In the genomic region with DNA sequence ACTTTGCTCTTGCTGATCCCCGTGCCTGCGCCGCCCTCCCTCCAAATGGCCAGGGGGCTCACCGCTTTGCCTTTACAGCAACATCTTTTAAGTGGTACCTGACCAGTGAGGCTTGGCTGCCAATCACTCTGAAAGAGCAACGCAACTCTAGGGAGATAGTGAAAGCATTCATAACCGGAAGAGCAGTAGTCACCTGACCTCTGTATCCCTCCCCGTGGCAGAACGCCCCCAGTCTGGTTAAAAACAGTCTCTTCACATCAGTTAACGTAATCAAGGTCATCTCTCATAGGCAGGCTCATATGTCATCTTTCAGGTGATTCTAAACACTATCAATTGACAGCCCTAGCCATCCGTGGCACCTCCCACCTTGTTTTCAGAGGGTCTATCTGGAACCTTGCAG, we compare ENCODE assay signal across 20 mouse cellular contexts. TPM values are rescaled to one million over a fixed set of nuclear protein-coding genes. Genes with fewer than 3 reads are reported as not detected.
A peak's percentile ranks its signal among the peaks of the same experiment; 100 is the strongest.
DNase-seq lines count a peak whose midpoint lies in the region; ATAC-seq and TF ChIP-seq lines count a peak whose summit lies in the region.
"Had no signal": no experiment of that assay in that cellular context is flagged by ENCODE, and none has a peak within 500 bp of the region (broad histone marks: within the 10 kb centered on the region; RNA-seq: fewer than 3 reads in every experiment).

No protein-coding gene starts in this region.

- no peaks in the 10 kb centered on the region for H3K9me3 ChIP-seq in heart, embryonic 12.5 days (replicated peaks)
- no peaks in the 10 kb centered on the region for H3K9me3 ChIP-seq in lung, postnatal 0 days (ENCODE audit: low read length)
- no peaks in the 10 kb centered on the region for H3K9me3 ChIP-seq in liver, embryonic 11.5 days (ENCODE audit: control insufficient read depth, low read length)
- H3K9me3 ChIP-seq: embryonic facial prominence, embryonic 12.5 days had no signal

- no peak for DNase-seq in heart, postnatal 4 days
- DNase-seq in lung, postnatal 0 days (ENCODE audit: low spot score), result no peak
- no peak for DNase-seq in lung, postnatal 25 days (ENCODE audit: low spot score)
- no peak for DNase-seq in liver, embryonic 11.5 days (ENCODE audit: low spot score)
- DNase-seq in kidney, adult 2 months, result no peak
- DNase-seq: adrenal gland, adult 8-10 months; right cerebral cortex, adult 18-20 months; thymus, adult 18-20 months had no signal

- WGBS in heart, embryonic 12.5 days, result 67% methylated on average over 10 of the region's 10 CpGs
- 62% methylated on average over 10 of the region's 10 CpGs for WGBS in lung, postnatal 0 days
- 64% methylated on average over 10 of the region's 10 CpGs for WGBS in liver, embryonic 11.5 days
- 63% methylated on average over 10 of the region's 10 CpGs for WGBS in kidney, adult 2 months

- H3K9ac ChIP-seq in heart, embryonic 12.5 days, result no peak overlapping the region
- H3K9ac ChIP-seq in lung, postnatal 0 days (replicated peaks; ENCODE audit: low read depth), result no peak overlapping the region
- H3K9ac ChIP-seq in liver, embryonic 11.5 days (ENCODE audit: low read depth, low read length), result no peak overlapping the region
- H3K9ac ChIP-seq: embryonic facial prominence, embryonic 12.5 days; forebrain, postnatal 0 days; limb, embryonic 12.5 days; lung, embryonic 14.5 days; midbrain, embryonic 12.5 days; neural tube, embryonic 12.5 days had no signal

- TF ChIP-seq EP300 in lung, postnatal 0 days (IDR thresholded peaks at IDR 0.05), result no peak

- TF ChIP-seq CTCF in lung, postnatal 0 days (IDR thresholded peaks at IDR 0.05), result no peak
- no peak for TF ChIP-seq CTCF in kidney, adult 2 months (conservative IDR thresholded peaks at IDR 0.05; ENCODE audit: insufficient read depth, insufficient read length, low read depth, low read length)

- no peaks in the 10 kb centered on the region for H3K79me2 ChIP-seq in myocyte (ENCODE audit: control insufficient read depth, insufficient read depth)

- H3K36me3 ChIP-seq in heart, embryonic 12.5 days, result no peaks in the 10 kb centered on the region
- no peaks in the 10 kb centered on the region for H3K36me3 ChIP-seq in lung, postnatal 0 days (ENCODE audit: insufficient read depth, low read length)
- no peaks in the 10 kb centered on the region for H3K36me3 ChIP-seq in liver, embryonic 11.5 days (ENCODE audit: control insufficient read depth, insufficient read depth, low read length)
- no peaks in the 10 kb centered on the region for H3K36me3 ChIP-seq in myocyte (ENCODE audit: control insufficient read depth, insufficient read depth)
- no peaks in the 10 kb centered on the region for H3K36me3 ChIP-seq in kidney, adult 2 months (ENCODE audit: control insufficient read depth, insufficient read depth, low read length)
- H3K36me3 ChIP-seq: embryonic facial prominence, embryonic 12.5 days; limb, embryonic 12.5 days; midbrain, embryonic 12.5 days; neural tube, embryonic 12.5 days had no signal

- peak overlapping the region; percentile 28; the same call in 1 of the 2 replicates for H3K4me2 ChIP-seq in heart, embryonic 12.5 days
- 0 out of 2 replicates have a peak overlapping the region, but pooled peaks have one; percentile 19 for H3K4me2 ChIP-seq in lung, postnatal 0 days (replicated peaks; ENCODE audit: low read depth, low read length)
- H3K4me2 ChIP-seq in liver, embryonic 11.5 days, result peak overlapping the region; percentile 9; the same call in 1 of the 2 replicates
- peak overlapping the region; percentile 18 for H3K4me2 ChIP-seq in myocyte (ENCODE audit: low read depth)
- H3K4me2 ChIP-seq: embryonic facial prominence, embryonic 12.5 days; limb, embryonic 12.5 days; lung, embryonic 14.5 days; midbrain, embryonic 12.5 days; neural tube, embryonic 12.5 days had no signal

- ATAC-seq in heart, embryonic 12.5 days (ENCODE audit: insufficient number of reproducible peaks, low FRiP score), result no peak
- ATAC-seq in lung, postnatal 0 days, result no peak
- no peak for ATAC-seq in liver, embryonic 11.5 days (replicated peaks; ENCODE audit: low FRiP score)
- ATAC-seq: forebrain, postnatal 0 days; hindbrain, embryonic 16.5 days; intestine, postnatal 0 days; Patski had no signal

- TF ChIP-seq POLR2A in myocyte (IDR thresholded peaks at IDR 0.05; ENCODE audit: insufficient read length, low read depth), result no peak
- no peak for TF ChIP-seq POLR2A in kidney, adult 2 months (IDR thresholded peaks at IDR 0.05; ENCODE audit: low read depth, low read length)

- no peak overlapping the region for H3K27ac ChIP-seq in heart, embryonic 12.5 days (ENCODE audit: poor library complexity, severe bottlenecking)
- no peak overlapping the region for H3K27ac ChIP-seq in lung, postnatal 0 days (ENCODE audit: low read length)
- H3K27ac ChIP-seq in liver, embryonic 11.5 days (ENCODE audit: low read depth, low read length), result no peak overlapping the region
- H3K27ac ChIP-seq in kidney, adult 2 months (ENCODE audit: insufficient read depth, low read depth, low read length), result no peak overlapping the region
- H3K27ac ChIP-seq: embryonic facial prominence, embryonic 12.5 days; limb, embryonic 12.5 days; midbrain, embryonic 12.5 days; neural tube, embryonic 12.5 days had no signal

- peaks cover 5% of the 10 kb centered on the region; the same call in 1 of the 2 replicates for H3K4me1 ChIP-seq in heart, embryonic 12.5 days (replicated peaks)
- no peaks in the 10 kb centered on the region for H3K4me1 ChIP-seq in lung, postnatal 0 days (ENCODE audit: insufficient read depth, low read depth, low read length)
- H3K4me1 ChIP-seq in liver, embryonic 11.5 days (replicated peaks; ENCODE audit: control insufficient read depth, insufficient read depth, low read length), result no peaks in the 10 kb centered on the region
- H3K4me1 ChIP-seq in kidney, adult 2 months (ENCODE audit: control insufficient read depth, insufficient read depth, low read length), result no peaks in the 10 kb centered on the region

- H3K27me3 ChIP-seq in heart, embryonic 12.5 days (replicated peaks), result peaks cover 19% of the 10 kb centered on the region
- H3K27me3 ChIP-seq in lung, postnatal 0 days (replicated peaks; ENCODE audit: insufficient read depth, low read length), result no peaks in the 10 kb centered on the region; the same call in 1 of the 2 replicates
- H3K27me3 ChIP-seq in liver, embryonic 11.5 days (replicated peaks; ENCODE audit: control insufficient read depth, insufficient read depth, low read length), result peaks cover 15% of the 10 kb centered on the region; the same call in 1 of the 2 replicates
- H3K27me3 ChIP-seq in myocyte (ENCODE audit: control insufficient read depth, insufficient read depth, insufficient read length), result no peaks in the 10 kb centered on the region
- H3K27me3 ChIP-seq in kidney, adult 2 months (replicated peaks; ENCODE audit: control insufficient read depth, insufficient read depth, low read length), result no peaks in the 10 kb centered on the region

- H3K4me3 ChIP-seq in heart, embryonic 12.5 days, result no peak overlapping the region
- H3K4me3 ChIP-seq in lung, postnatal 0 days (ENCODE audit: low read depth, low read length), result no peak overlapping the region
- H3K4me3 ChIP-seq in liver, embryonic 11.5 days (ENCODE audit: low read depth, low read length), result no peak overlapping the region
- no peak overlapping the region for H3K4me3 ChIP-seq in myocyte
- no peak overlapping the region; the same call in 1 of the 2 replicates for H3K4me3 ChIP-seq in kidney, adult 2 months (ENCODE audit: insufficient read depth, low read depth, low read length)
- H3K4me3 ChIP-seq: embryonic facial prominence, embryonic 12.5 days; limb, embryonic 12.5 days; midbrain, embryonic 12.5 days; neural tube, embryonic 12.5 days had no signal

- H3ac ChIP-seq in myocyte (ENCODE audit: control insufficient read depth, insufficient read length), result no peak overlapping the region

TF ChIP-seq in myocyte, 11 proteins besides CTCF, POLR2A, EP300 and RAD21:
- TF ChIP-seq TCF12 (IDR thresholded peaks at IDR 0.05; ENCODE audit: insufficient read depth, poor library complexity, severe bottlenecking), result no peak
- TF ChIP-seq E2F4 (IDR thresholded peaks at IDR 0.05; ENCODE audit: insufficient read depth), result no peak
- TF ChIP-seq SRF (IDR thresholded peaks at IDR 0.05; ENCODE audit: control insufficient read depth, insufficient read length, low read depth), result no peak
- no peak for TF ChIP-seq MYOG (IDR thresholded peaks at IDR 0.05; ENCODE audit: control insufficient read depth in 1 of 3, insufficient read depth in 1 of 3, insufficient read length in 2 of 3, low read depth in 2 of 3)
- TF ChIP-seq MYOD1 (IDR thresholded peaks at IDR 0.05; ENCODE audit: control insufficient read depth in 1 of 3, insufficient read length in 2 of 3, low read depth in 2 of 3), result no peak
- TF ChIP-seq REST (IDR thresholded peaks at IDR 0.05; ENCODE audit: insufficient read depth, insufficient read length), result no peak
- TF ChIP-seq POLR2AphosphoS2 (IDR thresholded peaks at IDR 0.05; ENCODE audit: insufficient read length, low read depth), result no peak
- no peak for TF ChIP-seq CEBPB (IDR thresholded peaks at IDR 0.05; ENCODE audit: insufficient read depth, poor library complexity, severe bottlenecking)
- TF ChIP-seq USF1 (IDR thresholded peaks at IDR 0.05; ENCODE audit: low read depth), result no peak
TF ChIP-seq in myocyte: peak in this region for 0.

RNA-seq across cellular contexts. Expression of a gene that starts 5.8 kb away (rescaled TPM):
- 3.3 and 4.3 TPM in 2 replicates for polyA plus RNA-seq in heart, embryonic 12.5 days (2016; fragmentation: Nextera tagmentation; extraction: Ambion mirVana)
- total RNA-seq in heart, postnatal 4 days (2021), result 1 to 10 TPM; 4.8 to 5.1 TPM
- polyA plus RNA-seq in lung, postnatal 0 days (2015; fragmentation: Nextera tagmentation; extraction: Ambion mirVana), result 0.66 and 0.93 TPM in 2 replicates
- polyA plus RNA-seq in liver, embryonic 11.5 days (2014; fragmentation: Nextera tagmentation; extraction: Ambion mirVana), result 1.4 and 1.9 TPM in 2 replicates
- 0.06 TPM for polyA plus RNA-seq in myocyte (2012; fragmentation: generic; extraction: Trizol)
- 0.46 and 0.63 TPM in 2 replicates for polyA plus RNA-seq in kidney, adult 2 months (2012; rRNA removed)
- total RNA-seq: megakaryocyte progenitor cell, adult 5-6 weeks had no signal
- polyA plus RNA-seq: Patski had no signal
